Mouse (Mus musculus) midbrain, embryonic 15.5 days (tissue): ENCODE results near the gene Nlrc5. TPM values are rescaled to one million over a fixed set of nuclear protein-coding genes. Genes with fewer than 3 reads are reported as not detected.

Experiments used
- ATAC-seq: fragments of 200-750 bp; cut with Nextera tagmentation; replicated peaks from 2 replicates; pipeline ENCODE4 v1.8.0; 2017; ENCODE audit warnings: moderate TSS enrichment
- H3K27ac ChIP-seq: fragments of 300-500 bp; sonication (generic); 2 replicates; pipeline ENCODE4 v1.5.1; 2015; ENCODE audit warnings: mild to moderate bottlenecking, inconsistent platforms
- H3K27me3 ChIP-seq: fragments of 300-500 bp; sonication (generic); replicated peaks from 2 replicates; pipeline ENCODE4 v1.6.1; 2015; ENCODE audit warnings: inconsistent platforms
- H3K36me3 ChIP-seq: fragments of 300-500 bp; sonication (generic); replicated peaks from 2 replicates; pipeline ENCODE4 v1.6.1; 2015; ENCODE audit warnings: inconsistent platforms
- H3K4me1 ChIP-seq: fragments of 300-500 bp; sonication (generic); 2 replicates; pipeline ENCODE4 v1.6.1; 2015; ENCODE audit warnings: inconsistent platforms
- H3K4me2 ChIP-seq: fragments of 300-500 bp; sonication (generic); 2 replicates; pipeline ENCODE4 v1.6.1; 2015; ENCODE audit warnings: inconsistent platforms, mild to moderate bottlenecking, moderate library complexity
- H3K4me3 ChIP-seq: fragments of 300-500 bp; sonication (generic); 2 replicates; pipeline ENCODE4 v1.5.1; 2015; ENCODE audit warnings: mild to moderate bottlenecking, inconsistent platforms
- H3K9ac ChIP-seq: fragments of 300-500 bp; sonication (generic); 2 replicates; pipeline ENCODE4 v1.6.1; 2015; ENCODE audit warnings: mild to moderate bottlenecking, inconsistent platforms
- H3K9me3 ChIP-seq: fragments of 300-500 bp; sonication (generic); 2 replicates; pipeline ENCODE4 v1.6.1; 2016; ENCODE audit warnings: inconsistent platforms
- WGBS: fragments of 180-500 bp; shearing (Covaris S2); methylation state at CpG from one replicate; pipeline ENCODE4 v1.1.7; 2015; ENCODE audit warnings: mixed read lengths; 5-methylcytosine and 5-hydroxymethylcytosine counted together
- polyA plus RNA-seq: library from polyadenylated mRNA; unstranded; fragments of >200 nt; fragmentation: Nextera tagmentation; extraction: Ambion mirVana; gene quantifications from 2 replicates; pipeline ENCODE4 v1.2.1, GENCODE M21; 2015

Nlrc5 gene
- polyA plus RNA-seq, 1 experiment from 2014 or later, result 0.45 TPM

- no peaks in the 10 kb centered on the region for H3K9me3 ChIP-seq
- ATAC-seq, result no peak
- 14% methylated on average over 6 of the region's 6 CpGs for WGBS
- no peaks in the 10 kb centered on the region for H3K4me1 ChIP-seq
- H3K4me3 ChIP-seq, result no peak overlapping the region
- no peaks in the 10 kb centered on the region for H3K36me3 ChIP-seq
- no peaks in the 10 kb centered on the region; the same call in 1 of the 2 replicates for H3K27me3 ChIP-seq
- H3K27ac ChIP-seq, result no peak overlapping the region
- no peak overlapping the region for H3K4me2 ChIP-seq
- H3K9ac ChIP-seq, result no peak overlapping the region
Observed at GRCm38 (mm10) chr8:94482051-94482450, 47.9 kb downstream of the Nlrc5 start.

- Histone ChIP-seq H3K9ac (no peak overlapping the region), H3K4me2 (no peak overlapping the region), H3K4me3 (no peak overlapping the region), H3K27me3 (no peaks in the 10 kb centered on the region; the same call in 1 of the 2 replicates), H3K4me1 (no peaks in the 10 kb centered on the region), H3K36me3 (no peaks in the 10 kb centered on the region), H3K9me3 (no peaks in the 10 kb centered on the region), H3K27ac (no peak overlapping the region)
- WGBS, result 85% methylated on average over 3 of the region's 3 CpGs
- ATAC-seq, result no peak
Observed at GRCm38 (mm10) chr8:94485288-94485687, 51.1 kb downstream of the Nlrc5 start.

GRCm38 (mm10) chr8:94485882-94486281 lies 51.7 kb downstream of the Nlrc5 start:
- 19% methylated on average over 2 of the region's 2 CpGs for WGBS
- Histone ChIP-seq H3K4me2 (no peak overlapping the region), H3K27me3 (no peaks in the 10 kb centered on the region; the same call in 1 of the 2 replicates), H3K36me3 (no peaks in the 10 kb centered on the region), H3K4me3 (no peak overlapping the region), H3K27ac (no peak overlapping the region), H3K9ac (no peak overlapping the region), H3K9me3 (no peaks in the 10 kb centered on the region), H3K4me1 (no peaks in the 10 kb centered on the region)
- ATAC-seq, result no peak

- ATAC-seq, result no peak
- WGBS, result 65% methylated on average over 2 of the region's 2 CpGs
- Histone ChIP-seq H3K27me3 (no peaks in the 10 kb centered on the region; the same call in 1 of the 2 replicates), H3K4me3 (no peak overlapping the region), H3K4me1 (peaks cover 10% of the 10 kb centered on the region), H3K9ac (no peak overlapping the region), H3K36me3 (no peaks in the 10 kb centered on the region), H3K4me2 (no peak overlapping the region), H3K27ac (no peak overlapping the region), H3K9me3 (no peaks in the 10 kb centered on the region)
Observed at GRCm38 (mm10) chr8:94488016-94488415, 53.9 kb downstream of the Nlrc5 start.

GRCm38 (mm10) chr8:94489809-94490483 lies 55.8 kb downstream of the Nlrc5 start:
- H3K4me1 ChIP-seq, result peaks cover 10% of the 10 kb centered on the region
- H3K27me3 ChIP-seq, result no peaks in the 10 kb centered on the region
- H3K9me3 ChIP-seq, result no peaks in the 10 kb centered on the region
- H3K27ac ChIP-seq, result no peak overlapping the region
- H3K4me3 ChIP-seq, result no peak overlapping the region
- ATAC-seq, result no peak
- no peak overlapping the region for H3K4me2 ChIP-seq
- WGBS, result 73% methylated on average over 4 of the region's 4 CpGs
- no peaks in the 10 kb centered on the region for H3K36me3 ChIP-seq
- no peak overlapping the region for H3K9ac ChIP-seq

- H3K27me3 ChIP-seq, result no peaks in the 10 kb centered on the region
- no peaks in the 10 kb centered on the region for H3K9me3 ChIP-seq
- H3K9ac ChIP-seq, result peak overlapping the region; percentile 45
- no peaks in the 10 kb centered on the region for H3K36me3 ChIP-seq
- 5% methylated on average over 15 of the region's 15 CpGs for WGBS
- peak; percentile 93 for ATAC-seq
- peak overlapping the region; percentile 27 for H3K4me3 ChIP-seq
- peak overlapping the region; percentile 57 for H3K4me2 ChIP-seq
- H3K27ac ChIP-seq, result no peak overlapping the region
- peaks cover 10% of the 10 kb centered on the region for H3K4me1 ChIP-seq
Observed at GRCm38 (mm10) chr8:94492021-94492681, 58.0 kb downstream of the Nlrc5 start.

- H3K9me3 ChIP-seq, result no peaks in the 10 kb centered on the region
- H3K27me3 ChIP-seq, result no peaks in the 10 kb centered on the region
- no peak for ATAC-seq
- H3K36me3 ChIP-seq, result no peaks in the 10 kb centered on the region
- no peak overlapping the region for H3K9ac ChIP-seq
- no peak overlapping the region for H3K27ac ChIP-seq
- H3K4me1 ChIP-seq, result peaks cover 10% of the 10 kb centered on the region
- WGBS, result 29% methylated on average over 1 of the region's 1 CpGs
- H3K4me3 ChIP-seq, result no peak overlapping the region
- H3K4me2 ChIP-seq, result no peak overlapping the region
Observed at GRCm38 (mm10) chr8:94493240-94493639, 59.1 kb downstream of the Nlrc5 start.

- Histone ChIP-seq H3K9me3 (no peaks in the 10 kb centered on the region), H3K4me1 (no peaks in the 10 kb centered on the region), H3K4me2 (no peak overlapping the region), H3K27ac (no peak overlapping the region), H3K9ac (no peak overlapping the region), H3K36me3 (no peaks in the 10 kb centered on the region), H3K27me3 (no peaks in the 10 kb centered on the region), H3K4me3 (no peak overlapping the region)
- ATAC-seq, result no peak
- 49% methylated on average over 5 of the region's 5 CpGs for WGBS
Observed at GRCm38 (mm10) chr8:94515430-94516208, 81.5 kb downstream of the Nlrc5 start.

GRCm38 (mm10) chr8:94516209-94516593 lies 82.0 kb downstream of the Nlrc5 start:
- 19% methylated on average over 1 of the region's 1 CpGs for WGBS
- ATAC-seq, result no peak
- no peaks in the 10 kb centered on the region for H3K9me3 ChIP-seq
- no peaks in the 10 kb centered on the region for H3K27me3 ChIP-seq
- H3K27ac ChIP-seq, result no peak overlapping the region
- H3K4me1 ChIP-seq, result no peaks in the 10 kb centered on the region
- H3K9ac ChIP-seq, result no peak overlapping the region
- H3K4me3 ChIP-seq, result no peak overlapping the region
- H3K36me3 ChIP-seq, result no peaks in the 10 kb centered on the region
- no peak overlapping the region for H3K4me2 ChIP-seq

GRCm38 (mm10) chr8:94516766-94517165 lies 82.6 kb downstream of the Nlrc5 start:
- no peak overlapping the region for H3K9ac ChIP-seq
- H3K4me1 ChIP-seq, result no peaks in the 10 kb centered on the region
- no peaks in the 10 kb centered on the region for H3K9me3 ChIP-seq
- no peak overlapping the region for H3K4me3 ChIP-seq
- H3K27ac ChIP-seq, result no peak overlapping the region
- no peak overlapping the region for H3K4me2 ChIP-seq
- H3K36me3 ChIP-seq, result no peaks in the 10 kb centered on the region
- H3K27me3 ChIP-seq, result no peaks in the 10 kb centered on the region
- 41% methylated on average over 3 of the region's 3 CpGs for WGBS
- ATAC-seq, result no peak

GRCm38 (mm10) chr8:94518331-94518730 lies 84.2 kb downstream of the Nlrc5 start:
- H3K27ac ChIP-seq, result no peak overlapping the region
- H3K4me1 ChIP-seq, result no peaks in the 10 kb centered on the region
- H3K4me3 ChIP-seq, result no peak overlapping the region
- no peak overlapping the region for H3K9ac ChIP-seq
- H3K9me3 ChIP-seq, result no peaks in the 10 kb centered on the region
- H3K36me3 ChIP-seq, result no peaks in the 10 kb centered on the region
- no peak for ATAC-seq
- H3K4me2 ChIP-seq, result no peak overlapping the region
- no peaks in the 10 kb centered on the region for H3K27me3 ChIP-seq
- 66% methylated on average over 10 of the region's 10 CpGs for WGBS

- no peaks in the 10 kb centered on the region for H3K27me3 ChIP-seq
- H3K36me3 ChIP-seq, result no peaks in the 10 kb centered on the region
- no peaks in the 10 kb centered on the region for H3K9me3 ChIP-seq
- H3K4me2 ChIP-seq, result no peak overlapping the region
- H3K4me3 ChIP-seq, result no peak overlapping the region
- H3K27ac ChIP-seq, result no peak overlapping the region
- WGBS, result 95% methylated on average over 5 of the region's 5 CpGs
- no peaks in the 10 kb centered on the region for H3K4me1 ChIP-seq
- ATAC-seq, result no peak
- no peak overlapping the region for H3K9ac ChIP-seq
Observed at GRCm38 (mm10) chr8:94519021-94519420, 84.9 kb downstream of the Nlrc5 start.
